Comparison of ENCODE assay signal across 9 mouse cellular contexts in the genomic region with DNA sequence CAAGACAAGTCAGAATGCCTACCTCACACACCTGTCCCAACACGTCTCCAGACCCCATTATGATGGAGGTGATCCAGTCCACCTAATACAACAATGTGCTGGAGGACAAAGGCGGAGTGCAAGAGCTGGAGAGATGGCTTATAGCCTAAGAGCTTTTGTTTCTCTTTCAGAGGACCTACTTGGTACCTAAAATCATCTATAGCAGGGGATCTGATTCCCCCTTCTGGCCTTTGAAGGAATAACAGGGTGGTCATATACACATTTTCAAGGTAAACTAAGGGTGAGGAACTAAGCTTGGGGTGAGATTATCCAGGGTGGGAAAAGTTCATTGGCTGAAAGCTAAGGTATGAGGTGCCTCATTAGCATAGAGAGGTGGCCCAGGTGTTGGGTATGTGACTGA. TPM values are rescaled to one million over a fixed set of nuclear protein-coding genes. Genes with fewer than 3 reads are reported as not detected.
A peak's percentile ranks its signal among the peaks of the same experiment; 100 is the strongest.
DNase-seq lines count a peak whose midpoint lies in the region; ATAC-seq lines count a peak whose summit lies in the region.
"Had no signal": no experiment of that assay in that cellular context is flagged by ENCODE, and none has a peak within 500 bp of the region (broad histone marks: within the 10 kb centered on the region; RNA-seq: fewer than 3 reads in every experiment).

No protein-coding gene starts in this region.

- H3K27ac ChIP-seq in neural tube, embryonic 14.5 days (ENCODE audit: low read depth, low read length): no peak overlapping the region
- H3K27ac ChIP-seq: neural tube, embryonic 12.5 days had no signal

- H3K4me3 ChIP-seq in neural tube, embryonic 14.5 days (ENCODE audit: low read depth, low read length): no peak overlapping the region
- H3K4me3 ChIP-seq: neural tube, embryonic 12.5 days had no signal

- WGBS in neural tube, embryonic 14.5 days: 52% methylated on average over 2 of the region's 2 CpGs

- H3K27me3 ChIP-seq in neural tube, embryonic 14.5 days (ENCODE audit: control insufficient read depth, insufficient read depth, low read length): no peaks in the 10 kb centered on the region
- H3K27me3 ChIP-seq: neural tube, embryonic 12.5 days had no signal

- peak; percentile 28; the same call in 1 of the 2 replicates for ATAC-seq in neural tube, embryonic 14.5 days (ENCODE audit: low read depth)

- no peak overlapping the region for H3K4me2 ChIP-seq in neural tube, embryonic 14.5 days (ENCODE audit: low read depth, low read length)
- H3K4me2 ChIP-seq: neural tube, embryonic 12.5 days had no signal

- H3K9me3 ChIP-seq in neural tube, embryonic 14.5 days (ENCODE audit: control insufficient read depth, low read length): no peaks in the 10 kb centered on the region
- H3K9me3 ChIP-seq: neural tube, embryonic 12.5 days had no signal

- no peak overlapping the region for H3K9ac ChIP-seq in neural tube, embryonic 14.5 days (replicated peaks; ENCODE audit: low read depth, low read length)
- H3K9ac ChIP-seq: neural tube, embryonic 12.5 days had no signal

- no peaks in the 10 kb centered on the region for H3K36me3 ChIP-seq in neural tube, embryonic 14.5 days (ENCODE audit: control insufficient read depth, insufficient read depth, low read length)
- H3K36me3 ChIP-seq: neural tube, embryonic 12.5 days had no signal

- DNase-seq in kidney, adult 8-10 months: peak; percentile 30 to 43
- no peak for DNase-seq in kidney, adult 11 months
- peak; percentile 33 for DNase-seq in MN1 (ENCODE audit: low spot score)
- peak; percentile 57 for DNase-seq in embryo, embryonic 11 days
- DNase-seq in layer of hippocampus, adult 9-11 months: peak; percentile 19
- no peak for DNase-seq in B cell, adult 2 months
- DNase-seq in ovary, postnatal 36 days (ENCODE audit: low spot score): no peak

- H3K4me1 ChIP-seq in neural tube, embryonic 14.5 days (ENCODE audit: control insufficient read depth, insufficient read depth, low read length): no peaks in the 10 kb centered on the region

RNA-seq across cellular contexts. Expression of gene E330034G19Rik, which starts 19.4 kb away (rescaled TPM):
- 0.19 TPM in 1 of 2 replicates, not detected in the other for polyA plus RNA-seq in neural tube, embryonic 14.5 days (2014; fragmentation: Nextera tagmentation; extraction: Ambion mirVana)
- polyA plus RNA-seq: neural tube, embryonic 12.5 days had no signal

RNA-seq across cellular contexts. Expression of gene Dlg5, which starts 27.9 kb away (rescaled TPM):
- polyA plus RNA-seq in neural tube, embryonic 14.5 days (2014; fragmentation: Nextera tagmentation; extraction: Ambion mirVana): 35.7 and 37.5 TPM in 2 replicates

Comparison
In these comparisons a context has a peak if more than half of its experiments do, and no peak if none do; other contexts are left out.
1. DNase-seq: peak in kidney, adult 8-10 months (2 of 2), MN1 (single experiment), embryo, embryonic 11 days (single experiment) and layer of hippocampus, adult 9-11 months (single experiment); none in kidney, adult 11 months (single experiment), B cell, adult 2 months (0 of 2) and ovary, postnatal 36 days (single experiment).